Mouse (Mus musculus): ENCODE data around the gene Ypel3.

DNA sequence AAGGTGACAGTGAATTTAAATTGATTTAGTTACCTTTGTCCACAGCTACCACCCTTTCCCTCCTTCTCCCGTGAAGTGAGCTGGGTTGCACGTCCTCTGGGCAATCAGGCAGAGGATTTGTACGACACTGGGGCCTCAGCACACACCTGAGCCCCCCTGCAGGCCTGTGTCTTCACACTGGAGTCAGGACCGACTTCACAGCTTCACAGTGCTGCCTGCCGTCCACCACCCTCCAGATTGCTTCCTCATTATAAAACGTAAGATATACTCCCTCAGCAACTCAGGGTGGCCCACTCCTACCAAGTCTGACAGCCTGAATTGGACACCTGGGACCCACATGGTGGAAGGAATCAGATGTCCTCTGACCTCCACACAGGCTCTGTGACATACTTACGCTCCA is 18.2 kb upstream of the Ypel3 start:
- TF ChIP-seq POLR2A (IDR thresholded peaks at IDR 0.05; ENCODE audit: extremely low read depth, insufficient read depth, low read length) (no peak), CTCF (IDR thresholded peaks at IDR 0.05; ENCODE audit: extremely low read depth, insufficient read depth, low read length) (no peak)
